Mouse (Mus musculus): ENCODE measurements around the gene P2rx2.

- TF ChIP-seq CTCF (IDR thresholded peaks at IDR 0.05; ENCODE audit: extremely low read depth, insufficient read depth, low read length) (no peak), POLR2A (IDR thresholded peaks at IDR 0.05; ENCODE audit: extremely low read depth, insufficient read depth, low read length) (no peak)
Observed at GRCm38 (mm10) chr5:110347006-110347405, 4.0 kb upstream of the P2rx2 start.

All from cortical plate, adult 2 months (tissue).